11 mouse cellular contexts compared by ENCODE assay signal in genomic region chr14:105631681-105632031, GRCm38 (mm10).
DNase-seq lines count a peak whose midpoint lies in the region; ATAC-seq and TF ChIP-seq lines count a peak whose summit lies in the region.
"Had no signal": no experiment of that assay in that cellular context is flagged by ENCODE, and none has a peak within 500 bp of the region (broad histone marks: within the 10 kb centered on the region; RNA-seq: fewer than 3 reads in every experiment).

No protein-coding gene starts in this region.

- 19% methylated on average over 5 of the region's 5 CpGs for WGBS in forebrain, embryonic 15.5 days
- 45% methylated on average over 5 of the region's 5 CpGs for WGBS in neural tube, embryonic 15.5 days
- 86% methylated on average over 5 of the region's 5 CpGs for WGBS in lung, postnatal 0 days

- H3K9me3 ChIP-seq in forebrain, embryonic 15.5 days: no peaks in the 10 kb centered on the region
- H3K9me3 ChIP-seq in neural tube, embryonic 15.5 days (replicated peaks): no peaks in the 10 kb centered on the region
- H3K9me3 ChIP-seq in lung, postnatal 0 days (ENCODE audit: low read length): no peaks in the 10 kb centered on the region
- H3K9me3 ChIP-seq: embryonic facial prominence, embryonic 12.5 days had no signal

- TF ChIP-seq EP300 in lung, postnatal 0 days (IDR thresholded peaks at IDR 0.05): no peak

- H3K4me1 ChIP-seq in forebrain, embryonic 15.5 days: peaks cover 22% of the 10 kb centered on the region
- H3K4me1 ChIP-seq in neural tube, embryonic 15.5 days: peaks cover 7% of the 10 kb centered on the region; the same call in 1 of the 2 replicates
- H3K4me1 ChIP-seq in lung, postnatal 0 days (ENCODE audit: insufficient read depth, low read depth, low read length): no peaks in the 10 kb centered on the region

- peak; percentile 60 for DNase-seq in brain, embryonic 18.5 days (ENCODE audit: low read depth, low spot score)
- DNase-seq in layer of hippocampus, adult 8-10 months (ENCODE audit: low spot score in 2 of 2): peak; percentile 60
- DNase-seq in liver: no peak
- DNase-seq in lung, postnatal 0 days (ENCODE audit: low spot score): no peak
- no peak for DNase-seq in spleen, adult 18-20 months
- DNase-seq: gastrocnemius, postnatal 14 days; thymus, postnatal 36 days had no signal

- H3K4me3 ChIP-seq in forebrain, embryonic 15.5 days: no peak overlapping the region
- no peak overlapping the region for H3K4me3 ChIP-seq in neural tube, embryonic 15.5 days (replicated peaks)
- no peak overlapping the region for H3K4me3 ChIP-seq in lung, postnatal 0 days (ENCODE audit: low read depth, low read length)
- H3K4me3 ChIP-seq: embryonic facial prominence, embryonic 12.5 days had no signal

- peak overlapping the region; percentile 27 for H3K4me2 ChIP-seq in forebrain, embryonic 15.5 days (replicated peaks)
- H3K4me2 ChIP-seq in neural tube, embryonic 15.5 days: no peak overlapping the region
- no peak overlapping the region for H3K4me2 ChIP-seq in lung, postnatal 0 days (replicated peaks; ENCODE audit: low read depth, low read length)
- H3K4me2 ChIP-seq: embryonic facial prominence, embryonic 12.5 days had no signal

- no peak overlapping the region for H3K9ac ChIP-seq in forebrain, embryonic 15.5 days (replicated peaks)
- no peak overlapping the region for H3K9ac ChIP-seq in neural tube, embryonic 15.5 days (replicated peaks)
- no peak overlapping the region for H3K9ac ChIP-seq in lung, postnatal 0 days (replicated peaks; ENCODE audit: low read depth)
- H3K9ac ChIP-seq: embryonic facial prominence, embryonic 12.5 days; liver, embryonic 14.5 days had no signal

- no peaks in the 10 kb centered on the region for H3K36me3 ChIP-seq in forebrain, embryonic 15.5 days
- H3K36me3 ChIP-seq in neural tube, embryonic 15.5 days: no peaks in the 10 kb centered on the region
- H3K36me3 ChIP-seq in lung, postnatal 0 days (ENCODE audit: insufficient read depth, low read length): no peaks in the 10 kb centered on the region
- H3K36me3 ChIP-seq: embryonic facial prominence, embryonic 12.5 days had no signal

- H3K27ac ChIP-seq in forebrain, embryonic 15.5 days (replicated peaks): peak overlapping the region; percentile 89
- H3K27ac ChIP-seq in neural tube, embryonic 15.5 days (replicated peaks): peak overlapping the region; percentile 73
- no peak overlapping the region for H3K27ac ChIP-seq in lung, postnatal 0 days (ENCODE audit: low read length)
- H3K27ac ChIP-seq: embryonic facial prominence, embryonic 12.5 days; liver, embryonic 14.5 days had no signal

- TF ChIP-seq CTCF in lung, postnatal 0 days (IDR thresholded peaks at IDR 0.05): no peak

- H3K27me3 ChIP-seq in forebrain, embryonic 15.5 days: no peaks in the 10 kb centered on the region
- no peaks in the 10 kb centered on the region for H3K27me3 ChIP-seq in neural tube, embryonic 15.5 days (replicated peaks)
- H3K27me3 ChIP-seq in lung, postnatal 0 days (replicated peaks; ENCODE audit: insufficient read depth, low read length): no peaks in the 10 kb centered on the region
- H3K27me3 ChIP-seq: embryonic facial prominence, embryonic 12.5 days had no signal

- peak; percentile 76 for ATAC-seq in forebrain, embryonic 15.5 days (replicated peaks)
- ATAC-seq in neural tube, embryonic 15.5 days (ENCODE audit: low FRiP score): peak; percentile 43; the same call in 1 of the 2 replicates
- ATAC-seq in lung, postnatal 0 days: no peak

Comparison
In these comparisons a context has a peak if more than half of its experiments do, and no peak if none do; other contexts are left out.
1. DNase-seq: peak in brain, embryonic 18.5 days (single experiment) and layer of hippocampus, adult 8-10 months (2 of 2); none in liver (single experiment), lung, postnatal 0 days (single experiment) and spleen, adult 18-20 months (0 of 2).